Mouse (Mus musculus) adrenal gland, postnatal 0 days (tissue): Measurements from ENCODE around the gene Slc38a5. TPM values are rescaled to one million over a fixed set of nuclear protein-coding genes. Genes with fewer than 3 reads are reported as not detected.

Experiments
- polyA plus RNA-seq: library from polyadenylated mRNA; unstranded; fragments of >200 nt; fragmentation: Nextera tagmentation; extraction: Ambion mirVana; gene quantifications from 2 replicates; pipeline ENCODE4 v1.2.1, GENCODE M21; 2015

Gene Slc38a5
- 1.3 and 3.9 TPM in 2 replicates for polyA plus RNA-seq

GRCm38 (mm10) chrX:8271083-8271820 lies at the start of gene Slc38a5:
Gene Slc38a5, plus strand, starts transcription at chrX:8271133.

GRCm38 (mm10) chrX:8252334-8253285 lies 18.3 kb upstream of the Slc38a5 start, which contains the start of gene Ftsj1:
Gene Ftsj1, minus strand, starts transcription at chrX:8252406.

GRCm38 (mm10) chrX:8327124-8327523 lies 56.2 kb downstream of the Slc38a5 start, which contains the start of gene Ssxb10:
Gene Ssxb10, plus strand, starts transcription at chrX:8327424.

Other genes starting within 250 kb of the Slc38a5 start
- gene Suv39h1, start 196.4 kb upstream of the Slc38a5 start, polyA plus RNA-seq, result 14.9 and 17.8 TPM in 2 replicates
- 0.55 and 0.75 TPM in 2 replicates for gene Was, start 180.6 kb upstream of the Slc38a5 start, polyA plus RNA-seq
- 16.7 and 20.3 TPM in 2 replicates for gene Wdr13, start 138.2 kb upstream of the Slc38a5 start, polyA plus RNA-seq
- gene Rbm3, start 125.3 kb upstream of the Slc38a5 start, polyA plus RNA-seq, result 544 and 678 TPM in 2 replicates
- 6.7 and 6.8 TPM in 2 replicates for gene Tbc1d25, start 95.0 kb upstream of the Slc38a5 start, polyA plus RNA-seq
- gene Ebp, start 77.6 kb upstream of the Slc38a5 start, polyA plus RNA-seq, result 34.7 and 50.8 TPM in 2 replicates
- gene Porcn, start 64.6 kb upstream of the Slc38a5 start, polyA plus RNA-seq, result 6.6 and 7.5 TPM in 2 replicates
- gene Ftsj1, start 18.7 kb upstream of the Slc38a5 start, polyA plus RNA-seq, result 22.2 and 27.2 TPM in 2 replicates
- gene Ssxb10, start 56.3 kb downstream of the Slc38a5 start, polyA plus RNA-seq, result not detected in 2 replicates
- not detected in 2 replicates for gene Ssxb9, start 95.8 kb downstream of the Slc38a5 start, polyA plus RNA-seq
- gene Ssxb1, start 142.2 kb downstream of the Slc38a5 start, polyA plus RNA-seq, result not detected in 2 replicates
- gene Ssxb2, start 190.6 kb downstream of the Slc38a5 start, polyA plus RNA-seq, result not detected in 2 replicates